Mouse (Mus musculus): Measurements from ENCODE around the gene 2410137M14Rik.

DNA sequence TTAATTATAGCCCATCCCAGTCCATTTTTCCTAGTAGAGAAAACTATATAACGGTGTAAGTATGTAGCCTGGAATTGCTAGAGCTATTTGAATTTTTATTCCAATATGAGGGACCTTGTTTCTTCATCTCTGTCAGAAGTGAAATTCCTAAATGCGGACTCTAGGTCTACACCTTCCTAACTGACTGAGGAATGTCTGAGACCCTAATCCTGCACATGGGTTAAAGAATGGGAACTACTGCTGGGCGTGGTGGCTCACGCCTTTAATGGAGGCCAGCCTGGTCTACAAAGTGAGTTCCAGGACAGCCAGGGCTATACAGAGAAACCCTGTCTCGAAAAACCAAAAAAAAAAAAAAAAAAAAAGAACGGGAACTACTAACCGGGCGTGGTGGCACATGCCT, 48.1 kb upstream of the 2410137M14Rik start:
- TF ChIP-seq CTCF (IDR thresholded peaks at IDR 0.05; ENCODE audit: borderline replicate concordance, extremely low read depth, insufficient read depth, insufficient read length), result no peak
- TF ChIP-seq POLR2A (IDR thresholded peaks at IDR 0.05; ENCODE audit: borderline replicate concordance, extremely low read depth, insufficient read depth, insufficient read length, poor library complexity, severe bottlenecking), result no peak
